Mouse (Mus musculus) stomach, postnatal 0 days (tissue): ENCODE data around the gene Msl3l2.

Experiments used
- CTCF ChIP-seq: IDR thresholded peaks from 2 replicates; pipeline ENCODE4 v1.5.1; 2016; ENCODE audit warnings: antibody characterized with exemption, low read depth, mild to moderate bottlenecking, moderate library complexity
- EP300 ChIP-seq: optimal IDR thresholded peaks from 2 replicates; pipeline ENCODE3; 2016; ENCODE audit warnings: antibody characterized with exemption

GRCm38 (mm10) chr10:56158748-56159147 lies 52.0 kb downstream of the Msl3l2 start:
- TF ChIP-seq CTCF = no peak
- no peak for TF ChIP-seq EP300
